Mouse (Mus musculus) bone marrow, adult 2 months (tissue): ENCODE results near the gene Vsnl1.

Source experiments
- CTCF ChIP-seq: fragments of 200-500 bp; IDR thresholded peaks from 2 replicates; pipeline ENCODE4 v1.5.1; 2011; ENCODE audit warnings: low read length, control low read depth; ENCODE audit not compliant: control insufficient read depth, insufficient read depth
- POLR2A ChIP-seq: fragments of 200-500 bp; IDR thresholded peaks from 2 replicates; pipeline ENCODE4 v1.6.1; 2011; ENCODE audit warnings: low read depth, mild to moderate bottlenecking, control low read depth, low read length, borderline replicate concordance; ENCODE audit not compliant: control insufficient read depth

GRCm38 (mm10) chr12:11336845-11337244, 99.6 kb downstream of the Vsnl1 start:
- TF ChIP-seq POLR2A (no peak), CTCF (no peak)
